Mouse (Mus musculus) thymus, adult 2 months (tissue): ENCODE measurements around the gene Itih5.

Experiments
- CTCF ChIP-seq: fragments of 200-500 bp; IDR thresholded peaks from 2 replicates; pipeline ENCODE4 v1.5.1; 2012; ENCODE audit warnings: mild to moderate bottlenecking, control low read depth, low read length, moderate library complexity, borderline replicate concordance; ENCODE audit not compliant: control insufficient read depth, poor library complexity, insufficient read depth; ENCODE audit errors: extremely low read depth
- POLR2A ChIP-seq: fragments of 200-500 bp; IDR thresholded peaks from 2 replicates; pipeline ENCODE4 v1.6.1; 2012; ENCODE audit warnings: mild to moderate bottlenecking, low read length, control low read depth, moderate library complexity; ENCODE audit not compliant: control insufficient read depth, poor library complexity, insufficient read depth; ENCODE audit errors: extremely low read depth

- TF ChIP-seq POLR2A (no peak), CTCF (no peak)
Measured at GRCm38 (mm10) chr2:10252016-10252415, 98.6 kb downstream of the Itih5 start.
